Mouse (Mus musculus) T-cell, adult 2 months (primary cell): ENCODE measurements around the gene Dcxr.
"Not testable (repeated sequence)": the region's sequence is repeated elsewhere in the genome, so short reads cannot be mapped to it uniquely, and the experiment has no call there.

Experiments used
- DNase-seq: peaks from one replicate; pipeline ENCODE4 v3.0.0; 2022; ENCODE audit warnings: low spot score

Gene Dcxr

GRCm38 (mm10) chr11:120729432-120730050 lies 2.5 kb upstream of the Dcxr start:
- not testable (repeated sequence) for DNase-seq

DNA sequence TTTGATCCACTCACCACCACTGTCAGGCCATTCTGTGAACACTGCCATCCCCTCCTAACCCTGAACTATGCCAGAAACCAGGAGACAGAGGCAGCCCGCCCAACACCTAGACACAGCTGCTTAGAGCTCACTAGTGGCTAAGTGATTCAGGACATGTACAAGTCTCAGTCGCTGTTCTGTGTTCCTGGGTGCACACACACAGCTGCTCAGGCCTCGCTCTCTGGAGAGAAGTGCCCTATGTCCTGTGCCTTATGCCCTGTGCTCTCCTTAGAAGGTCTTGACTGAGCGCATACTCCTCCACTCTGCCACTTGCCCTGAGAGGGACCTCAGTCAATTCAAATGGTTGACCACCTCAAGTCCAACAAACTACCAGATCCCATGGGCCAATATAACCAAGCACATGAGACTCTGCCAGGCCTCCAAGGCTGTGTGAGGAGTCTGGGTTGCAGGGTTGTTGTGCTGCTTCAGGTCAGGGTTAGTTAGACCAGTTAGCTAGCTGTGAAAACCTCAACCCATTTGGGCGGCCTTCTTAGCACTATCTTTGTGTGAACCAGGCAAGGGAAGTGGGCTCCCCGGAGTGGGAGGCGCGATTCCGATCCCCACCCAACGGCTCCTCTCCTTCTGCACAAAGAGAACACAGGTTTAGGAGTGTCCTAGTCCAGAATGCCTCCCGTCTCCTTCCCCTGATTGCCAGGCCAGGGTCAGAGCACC lies 1.6 kb upstream of the Dcxr start:
- DNase-seq: no peak

DNA sequence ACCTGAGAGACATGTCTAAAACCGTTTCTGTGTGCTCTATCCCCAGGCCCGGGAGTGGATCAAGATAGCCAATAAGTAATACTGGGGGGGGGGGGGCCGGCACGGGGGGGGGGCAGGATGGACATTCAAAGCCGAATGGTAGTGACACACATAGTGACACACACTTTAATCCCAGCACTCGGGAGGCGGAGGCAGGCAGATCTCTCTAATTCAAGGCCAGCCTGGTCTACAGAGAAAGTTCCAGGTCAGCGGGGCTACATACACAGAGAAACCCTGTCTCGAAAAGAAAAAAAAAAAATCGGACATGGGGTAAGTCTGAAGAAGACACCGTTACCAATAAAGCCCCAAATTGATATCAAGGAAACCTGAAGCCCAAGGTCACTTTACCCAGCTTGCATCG lies 483 bp upstream of the Dcxr start:
- no peak for DNase-seq

- DNase-seq: no peak
Measured at GRCm38 (mm10) chr11:120726243-120727168, 575 bp downstream of the Dcxr start.

- DNase-seq: no peak
Measured at GRCm38 (mm10) chr11:120723509-120723908, 3.6 kb downstream of the Dcxr start.

DNA sequence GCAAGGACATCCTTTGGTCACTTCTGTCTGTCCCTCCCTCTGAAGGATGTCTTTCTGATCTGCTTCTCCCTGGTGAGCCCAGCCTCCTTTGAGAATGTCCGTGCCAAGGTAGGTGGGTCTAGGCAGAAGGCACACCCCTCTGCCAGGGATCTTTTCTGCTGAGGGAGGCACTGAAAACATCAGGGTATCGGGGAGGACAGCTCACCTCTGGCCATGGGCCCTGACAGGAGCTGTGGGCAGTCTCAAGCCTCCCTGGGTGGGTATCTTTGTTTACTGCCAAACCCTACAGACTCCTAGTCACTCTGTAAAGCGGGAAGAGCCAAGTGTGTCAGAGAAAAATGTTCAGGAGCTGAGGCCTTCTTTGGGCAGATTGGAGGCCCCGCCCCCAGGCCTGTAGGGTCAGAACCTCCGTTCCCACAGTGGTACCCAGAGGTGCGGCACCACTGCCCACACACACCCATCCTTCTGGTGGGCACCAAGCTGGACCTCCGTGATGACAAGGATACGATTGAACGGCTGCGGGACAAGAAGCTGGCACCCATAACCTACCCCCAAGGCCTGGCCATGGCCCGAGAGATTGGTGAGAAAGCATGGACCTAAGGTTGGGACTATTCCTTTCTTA lies 4.2 kb downstream of the Dcxr start:
- no peak for DNase-seq

DNA sequence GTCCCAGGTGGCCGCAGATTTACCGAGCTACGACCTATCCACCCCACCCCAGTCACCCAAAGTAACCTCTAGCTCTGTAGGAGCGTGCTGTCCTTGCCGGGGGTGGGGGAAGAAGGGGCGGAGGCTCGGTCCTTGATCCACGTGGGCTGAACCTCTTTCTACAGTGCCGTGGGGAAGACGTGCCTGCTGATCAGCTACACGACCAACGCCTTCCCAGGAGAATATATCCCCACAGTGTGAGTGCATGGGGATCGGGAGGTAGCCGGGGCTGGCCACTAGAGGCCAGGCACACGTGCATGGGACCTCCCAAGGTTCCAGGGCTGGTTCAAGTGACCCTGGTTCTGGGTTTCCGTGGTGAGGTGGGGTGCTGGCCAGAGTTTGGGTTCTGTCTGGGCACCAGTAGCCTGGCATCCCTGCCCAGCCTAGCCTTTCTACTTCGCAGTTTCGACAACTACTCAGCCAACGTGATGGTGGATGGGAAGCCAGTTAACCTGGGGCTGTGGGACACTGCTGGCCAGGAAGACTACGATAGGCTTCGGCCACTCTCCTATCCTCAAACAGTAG lies 4.9 kb downstream of the Dcxr start:
- no peak for DNase-seq

DNA sequence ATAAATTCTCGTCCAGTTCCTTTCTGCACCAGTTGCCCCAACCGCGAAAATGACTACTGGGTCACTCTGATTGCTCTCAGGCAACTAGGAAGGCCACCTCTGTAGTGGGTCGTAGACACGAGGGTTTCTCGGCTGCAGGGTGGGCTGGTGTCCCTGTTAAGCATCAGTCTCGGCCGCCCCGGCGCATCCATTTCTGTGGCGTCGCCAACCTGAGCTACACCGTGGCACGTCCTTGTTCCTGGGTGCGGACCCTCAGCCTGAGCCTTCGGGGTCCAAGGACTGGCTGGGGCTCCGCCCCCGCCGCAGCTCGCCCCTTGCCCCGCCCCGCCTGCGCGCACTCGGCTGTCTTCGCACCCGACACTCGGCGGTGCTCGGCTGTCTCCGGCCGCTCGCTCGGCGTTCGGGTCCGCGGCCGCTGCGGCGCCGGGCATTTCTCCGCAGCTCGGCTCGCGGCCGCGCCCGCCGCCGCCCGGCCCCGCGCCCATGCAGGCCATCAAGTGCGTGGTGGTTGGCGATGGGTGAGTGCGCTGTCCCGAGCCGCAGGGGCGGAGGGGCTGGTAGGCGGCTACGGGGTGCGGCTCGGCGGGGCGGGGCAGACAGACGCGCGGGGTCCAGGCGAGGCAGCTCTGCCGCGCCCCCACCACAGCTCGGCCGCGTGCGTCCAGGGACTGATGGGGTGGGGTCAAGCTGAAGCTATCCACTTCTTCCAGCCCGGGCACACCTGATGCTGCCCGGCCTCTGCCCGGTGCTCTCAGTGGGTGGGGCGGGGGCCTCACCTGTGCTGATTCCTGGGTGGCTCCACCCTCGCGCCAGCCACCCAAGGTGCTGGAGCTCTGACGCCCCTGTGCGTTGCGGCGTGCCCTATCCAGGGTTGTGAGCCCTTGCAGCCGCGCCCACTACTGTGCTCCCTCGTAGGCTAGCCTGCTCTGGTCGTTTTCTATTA lies 5.7 kb downstream of the Dcxr start, which contains the start of gene Rac3:
Gene Rac3, plus strand, starts transcription at position 347 of the 943 bp plus-strand sequence.
- peak; percentile 33 for DNase-seq

DNA sequence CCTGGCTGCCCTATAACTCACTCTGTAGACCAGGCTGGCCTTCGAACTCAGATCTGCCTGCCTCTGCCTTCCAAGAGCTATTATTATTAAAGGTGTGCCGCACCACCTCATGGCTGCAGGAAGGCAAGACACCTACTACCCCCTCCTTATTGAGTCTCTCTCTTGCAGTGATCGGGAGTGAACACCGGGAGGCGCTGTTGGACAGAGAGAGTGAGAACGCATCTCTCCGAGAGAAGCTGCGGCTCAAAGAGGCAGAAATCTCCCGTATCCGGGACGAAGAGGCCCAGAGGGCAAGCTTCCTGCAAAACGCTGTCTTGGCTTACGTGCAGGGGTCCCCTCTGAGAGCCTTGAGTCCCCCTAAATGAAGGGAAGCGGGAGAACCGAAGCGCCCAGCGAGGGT lies 6.6 kb downstream of the Dcxr start:
- peak; percentile 89 for DNase-seq

- DNase-seq: no peak
Measured at GRCm38 (mm10) chr11:120719841-120720376, 7.2 kb downstream of the Dcxr start.

DNA sequence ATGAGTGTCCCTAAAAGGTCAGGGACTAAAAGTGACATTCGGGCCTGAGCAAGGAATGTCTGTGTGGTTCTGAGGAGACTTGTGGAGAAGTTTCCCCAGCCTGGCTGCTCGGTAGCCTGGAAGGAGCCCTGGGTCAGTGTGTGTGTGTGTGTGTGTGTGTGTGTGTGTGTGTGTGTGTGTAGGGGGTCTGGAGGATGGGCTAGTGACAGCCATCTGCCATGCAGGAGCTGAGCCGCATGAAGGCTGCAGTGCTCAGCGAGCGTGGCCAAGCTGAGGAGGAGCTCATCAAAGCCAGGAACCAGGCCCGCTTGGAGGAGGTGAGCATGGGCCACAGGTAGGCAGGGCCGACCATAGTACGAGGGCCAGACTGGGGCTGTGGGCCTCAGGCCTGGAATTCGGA lies 7.8 kb downstream of the Dcxr start:
- DNase-seq: no peak

- DNase-seq: no peak
Measured at GRCm38 (mm10) chr11:120715131-120715530, 11.9 kb downstream of the Dcxr start.

GRCm38 (mm10) chr11:120714546-120714945 lies 12.5 kb downstream of the Dcxr start:
- DNase-seq: no peak

- DNase-seq: peak; percentile 97
Measured at GRCm38 (mm10) chr11:120713580-120714518, 13.2 kb downstream of the Dcxr start, which contains the start of the genes Cenpx and Lrrc45. Gene Cenpx (minus strand): TSS chr11:120713738. Gene Lrrc45 (plus strand): TSS chr11:120713925.

DNA sequence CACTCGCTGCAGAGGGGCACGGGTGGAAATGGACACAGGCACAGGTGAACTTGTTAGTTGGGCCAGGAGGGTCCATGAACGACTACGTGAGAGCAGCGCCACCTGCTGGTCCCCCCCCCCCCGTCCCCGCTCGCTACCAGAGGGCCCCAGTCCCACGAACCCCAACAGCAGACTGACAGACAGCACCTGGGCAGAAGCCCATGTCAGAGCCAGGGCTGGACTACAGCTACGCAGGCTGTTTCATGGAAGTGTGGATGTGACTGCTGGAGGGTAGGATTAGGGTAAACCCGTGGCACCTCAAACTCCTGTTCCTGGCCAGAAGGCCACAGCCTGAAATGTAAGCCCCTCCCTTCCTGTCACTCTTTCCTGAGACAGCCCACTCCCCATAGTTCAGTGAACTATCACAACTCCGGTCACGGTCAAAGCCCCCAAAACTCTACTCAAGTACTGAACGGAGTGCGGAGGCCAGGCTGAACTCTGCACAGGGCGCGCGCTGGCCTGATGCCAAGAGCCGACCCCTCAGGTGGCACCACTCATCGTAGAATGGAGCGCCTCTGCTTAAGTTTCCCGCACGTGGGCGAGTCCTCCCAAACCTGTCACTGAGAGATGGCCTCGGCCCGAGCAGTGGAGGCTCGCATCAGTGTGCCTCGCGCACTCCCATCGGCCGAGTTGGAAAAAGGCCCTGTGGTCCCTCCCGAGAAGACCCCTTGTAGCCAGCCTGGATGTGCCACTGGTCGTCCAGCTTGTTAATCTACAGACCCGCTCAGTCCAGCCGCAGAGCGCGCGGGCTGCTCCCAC lies 14.1 kb downstream of the Dcxr start:
- peak; percentile 54 for DNase-seq

DNA sequence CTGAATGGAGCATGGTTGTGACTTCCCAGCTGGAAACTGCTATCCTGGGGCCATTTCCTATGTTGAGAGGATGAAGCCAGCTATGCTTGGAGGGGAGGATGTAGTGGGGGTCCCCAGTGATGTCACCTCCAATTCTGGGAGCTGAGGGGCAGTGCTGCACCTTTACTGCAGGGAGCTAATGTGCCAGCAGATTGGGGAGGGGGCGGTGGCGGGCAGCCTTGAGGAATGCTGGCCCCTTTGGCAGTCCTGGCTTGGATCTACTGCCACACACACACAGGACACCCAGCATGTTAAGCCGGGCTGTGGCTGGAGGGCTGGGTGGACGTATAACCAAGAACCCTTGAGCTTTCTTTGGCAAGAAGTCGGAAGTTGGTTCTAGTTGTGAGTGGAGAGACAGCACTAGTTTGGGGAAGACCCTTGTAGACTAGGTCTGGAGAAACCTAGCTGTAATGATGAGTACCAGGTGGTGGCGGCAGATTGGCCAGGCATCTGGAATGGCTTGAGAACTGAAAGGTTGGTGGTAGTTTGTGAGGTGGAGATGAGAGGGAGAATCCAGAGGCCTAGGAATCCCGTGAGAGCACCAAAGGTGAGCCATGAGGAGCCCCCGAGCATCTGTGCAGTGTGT lies 15.0 kb downstream of the Dcxr start:
- no peak for DNase-seq

DNA sequence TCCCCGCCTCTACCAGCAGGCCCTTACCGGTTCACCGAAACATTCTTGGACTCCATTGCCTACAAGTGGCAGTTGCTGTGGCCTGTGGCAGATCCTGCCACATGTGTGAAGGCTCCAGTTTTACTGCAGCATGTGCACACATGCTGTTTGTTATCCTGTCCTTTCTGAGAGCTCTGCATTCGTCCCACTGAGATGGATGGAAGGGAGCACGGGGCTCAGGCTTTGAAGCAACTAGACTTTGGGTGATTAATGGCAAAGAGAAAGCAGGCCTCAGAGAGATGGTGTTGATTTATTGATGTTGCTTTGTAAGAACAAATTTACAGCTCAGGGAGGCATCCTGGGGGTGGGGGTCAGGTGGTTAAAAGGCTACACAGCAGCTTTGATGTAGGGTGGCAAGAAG lies 16.4 kb downstream of the Dcxr start:
- DNase-seq: no peak

GRCm38 (mm10) chr11:120709551-120709950 lies 17.5 kb downstream of the Dcxr start:
- no peak for DNase-seq
